Mouse (Mus musculus): ENCODE data around the gene Crat.

GRCm38 (mm10) chr2:30356906-30357305 is 58.7 kb downstream of the Crat start:
- TF ChIP-seq TAL1 (IDR thresholded peaks at IDR 0.05; ENCODE audit: low read length) (no peak), GATA1 (IDR thresholded peaks at IDR 0.05; ENCODE audit: low read length) (no peak)

Measured in erythroblast, embryonic 14.5 days (primary cell).